Mouse (Mus musculus) embryonic stem cell, embryonic (primary cell): Measurements from ENCODE around the gene Atox1.

Source experiments
- CTCF ChIA-PET, 4 experiments: fragments of 300-600 bp in 2 of 4; fragments of 350-600 bp in 2 of 4; sonication (Branson Sonifier 250); formaldehyde crosslinking; loops; one replicate each; lab custom pipeline; 2022; ENCODE audit warnings: inconsistent platforms in 2 of 4; lab: Charles Lee
- POLR2A ChIA-PET, 4 experiments: fragments of 300-600 bp in 2 of 4; fragments of 350-600 bp in 2 of 4; sonication (Branson Sonifier 250); formaldehyde crosslinking; loops; one replicate each; lab custom pipeline; 2022; ENCODE audit warnings: antibody characterized with exemption in 4 of 4, inconsistent platforms in 1 of 4; lab: Charles Lee

Atox1 gene

GRCm38 (mm10) chr11:55461019-55461645 is at the start of gene Atox1:
Gene Atox1 (minus strand): TSS chr11:55461239.
- ChIA-PET CTCF (interaction anchor here (0.5 to 3.8 kb wide), 21 partner anchors 8 to 471 kb away, joined by 3 to 19 read pairs (median 4); partner anchors contain the start of genes G3bp1 (in 1 of the 4) and Slc36a1 (in 1 of the 4)), POLR2A (interaction anchor here (0.6 to 6.5 kb wide), 84 partner anchors 8 to 600 kb away, joined by 3 to 312 read pairs (median 5); partner anchors contain the start of genes G3bp1 (in 4 of the 4), Gm2a (in 2 of the 4), Lyrm7 (in 1 of the 4) and Slc36a1 (in 1 of the 4))

GRCm38 (mm10) chr11:55505485-55505884 is 44.4 kb upstream of the Atox1 start:
- CTCF ChIA-PET: interaction anchor here in 2 of 4 experiments (0.5 to 1.4 kb wide), 2 partner anchors 8 to 23 kb away, joined by 4 to 5 read pairs; no protein-coding TSS in a partner anchor
- POLR2A ChIA-PET: interaction anchor here in 3 of 4 experiments (0.6 to 8.5 kb wide), 8 partner anchors 8 to 587 kb away, joined by 3 to 74 read pairs (median 3); partner anchors contain the start of gene G3bp1 (in 1 of the 3)

DNA sequence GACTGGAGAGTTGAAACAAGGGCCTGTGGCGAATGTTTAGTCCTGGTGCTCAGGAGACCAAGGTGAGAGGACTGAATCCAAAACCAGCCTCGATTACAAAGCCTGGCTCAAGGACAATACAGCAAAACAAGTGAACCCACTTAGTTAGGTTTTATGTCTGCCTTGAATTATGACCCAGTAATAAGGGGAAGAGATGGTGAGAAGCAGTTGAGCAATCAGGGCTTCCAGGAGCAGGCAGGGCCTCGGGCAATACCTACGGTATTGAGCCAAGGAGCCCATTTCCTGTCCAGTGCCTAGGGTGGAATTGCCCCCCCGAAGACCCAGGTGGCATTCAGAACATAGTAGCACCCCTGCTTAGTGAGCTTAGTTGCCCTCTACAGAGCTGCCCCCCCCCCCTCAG is 41.8 kb upstream of the Atox1 start:
- ChIA-PET CTCF (interaction anchor here in 2 of 4 experiments (0.6 to 1.9 kb wide), 7 partner anchors 9 to 1733 kb away, joined by 3 to 7 read pairs (median 4); partner anchors contain the start of gene Irf1 (in 1 of the 2)), POLR2A (interaction anchor here (0.5 to 8.5 kb wide), 23 partner anchors 9 to 580 kb away, joined by 3 to 74 read pairs (median 4); partner anchors contain the start of genes G3bp1 (in 3 of the 4) and Atox1 (in 1 of the 4))

GRCm38 (mm10) chr11:55501955-55502531 is 41.0 kb upstream of the Atox1 start:
- ChIA-PET CTCF (interaction anchor here in 2 of 4 experiments (0.6 to 1.9 kb wide), 3 partner anchors 17 to 291 kb away, joined by 4 to 7 read pairs (median 4); no protein-coding TSS in a partner anchor), POLR2A (interaction anchor here in 3 of 4 experiments (0.5 to 8.5 kb wide), 11 partner anchors 10 to 50 kb away, joined by 3 to 74 read pairs (median 11); partner anchors contain the start of gene G3bp1 (in 3 of the 3))

DNA sequence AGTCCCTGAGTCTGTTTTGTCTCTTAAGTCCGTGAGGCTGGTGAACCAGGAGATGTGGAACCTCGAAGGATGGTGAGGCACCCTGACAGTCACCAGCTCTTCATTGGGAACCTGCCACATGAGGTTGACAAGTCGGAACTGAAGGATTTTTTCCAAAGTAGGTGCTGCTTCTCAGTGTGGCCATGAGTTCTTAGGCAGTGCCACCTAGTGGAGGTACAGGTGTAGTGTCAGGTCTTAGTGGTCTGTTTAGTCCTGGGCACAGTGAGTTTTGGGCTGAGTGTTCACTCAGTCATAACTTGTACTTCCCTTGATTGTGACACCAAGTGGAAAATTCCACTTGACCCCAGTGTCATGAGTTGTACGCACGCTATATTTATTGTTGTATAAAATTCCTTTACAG is 36.8 kb upstream of the Atox1 start:
- ChIA-PET POLR2A (interaction anchor here in 2 of 4 experiments (0.6 to 10.3 kb wide), 13 partner anchors 7 to 30 kb away, joined by 3 to 74 read pairs (median 5); partner anchors contain the start of gene G3bp1 (in 2 of the 2)), CTCF (interaction anchor here in 3 of 4 experiments (0.6 to 2.0 kb wide), 9 partner anchors 8 to 93 kb away, joined by 3 to 8 read pairs (median 4); partner anchors contain the start of gene Atox1 (in 1 of the 3))

- POLR2A ChIA-PET: interaction anchor here in 3 of 4 experiments (0.5 to 20.3 kb wide), 10 partner anchors 8 to 27 kb away, joined by 3 to 501 read pairs (median 6); partner anchors contain the start of gene G3bp1 (in 2 of the 3)
- CTCF ChIA-PET: interaction anchor here in 1 of 4 experiments (1.1 kb wide), 1 partner anchor 14 kb away, joined by 5 read pairs; no protein-coding TSS in a partner anchor
Observed at GRCm38 (mm10) chr11:55496158-55496557, 35.1 kb upstream of the Atox1 start.

DNA sequence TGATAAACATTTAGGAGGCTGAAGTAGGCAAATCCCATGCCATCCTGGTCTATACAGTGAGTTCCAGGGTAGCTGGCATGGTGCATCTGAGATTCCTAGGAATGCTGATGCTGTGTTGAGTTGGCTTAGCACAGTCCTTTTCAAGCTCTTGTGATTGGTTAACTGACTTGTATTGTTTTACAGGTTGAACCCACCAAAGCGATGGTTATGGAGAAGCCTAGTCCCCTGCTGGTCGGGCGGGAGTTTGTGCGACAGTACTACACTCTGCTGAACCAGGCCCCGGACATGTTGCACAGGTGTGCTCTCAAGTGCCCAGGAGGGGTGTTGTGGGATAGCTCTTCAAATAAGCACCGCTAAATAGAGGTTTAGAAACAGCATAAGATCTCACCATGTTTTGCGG is 24.4 kb upstream of the Atox1 start:
- ChIA-PET POLR2A (interaction anchor here (0.5 to 20.3 kb wide), 17 partner anchors 8 to 251 kb away, joined by 3 to 501 read pairs (median 7); partner anchors contain the start of genes G3bp1 (in 3 of the 4) and Atox1 (in 2 of the 4)), CTCF (interaction anchor here in 3 of 4 experiments (0.6 to 1.6 kb wide), 8 partner anchors 10 to 38 kb away, joined by 3 to 8 read pairs (median 3); partner anchors contain the start of gene G3bp1 (in 1 of the 3))

- POLR2A ChIA-PET: interaction anchor here (0.5 to 13.8 kb wide), 16 partner anchors 11 to 687 kb away, joined by 3 to 501 read pairs (median 5); partner anchors contain the start of genes Atox1 (in 3 of the 4), Sparc (in 2 of the 4) and Cdc42se2 (in 1 of the 4)
- CTCF ChIA-PET: interaction anchor here in 2 of 4 experiments (0.5 to 1.3 kb wide), 2 partner anchors 83 to 95 kb away, joined by 3 to 6 read pairs; no protein-coding TSS in a partner anchor
Observed at GRCm38 (mm10) chr11:55473219-55473618, 12.2 kb upstream of the Atox1 start.

DNA sequence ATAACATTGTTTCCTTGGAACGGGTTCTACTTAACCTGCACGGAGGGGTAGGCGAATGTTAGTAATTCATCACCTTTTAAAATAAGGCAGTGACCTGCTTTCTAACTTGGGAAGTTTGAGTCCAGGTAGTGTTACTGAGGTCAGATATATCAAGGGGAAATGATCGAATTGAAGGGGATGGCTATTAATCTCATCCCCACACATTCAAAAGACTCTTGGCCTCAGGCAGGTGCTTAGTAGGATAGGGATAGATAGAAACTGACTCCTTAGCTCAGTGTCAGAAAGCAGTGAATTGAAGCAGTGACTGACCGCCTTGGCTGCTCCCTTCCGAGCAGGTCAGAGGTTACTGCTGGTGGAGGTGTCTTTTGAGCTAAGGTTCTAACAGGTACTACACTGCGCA is 10.4 kb upstream of the Atox1 start:
- POLR2A ChIA-PET: interaction anchor here (0.6 to 13.8 kb wide), 20 partner anchors 10 to 836 kb away, joined by 3 to 501 read pairs (median 7); partner anchors contain the start of genes Atox1 (in 3 of the 4) and Sparc (in 1 of the 4)
- CTCF ChIA-PET: interaction anchor here in 2 of 4 experiments (0.6 to 1.5 kb wide), 2 partner anchors 39 to 84 kb away, joined by 5 to 7 read pairs; no protein-coding TSS in a partner anchor

DNA sequence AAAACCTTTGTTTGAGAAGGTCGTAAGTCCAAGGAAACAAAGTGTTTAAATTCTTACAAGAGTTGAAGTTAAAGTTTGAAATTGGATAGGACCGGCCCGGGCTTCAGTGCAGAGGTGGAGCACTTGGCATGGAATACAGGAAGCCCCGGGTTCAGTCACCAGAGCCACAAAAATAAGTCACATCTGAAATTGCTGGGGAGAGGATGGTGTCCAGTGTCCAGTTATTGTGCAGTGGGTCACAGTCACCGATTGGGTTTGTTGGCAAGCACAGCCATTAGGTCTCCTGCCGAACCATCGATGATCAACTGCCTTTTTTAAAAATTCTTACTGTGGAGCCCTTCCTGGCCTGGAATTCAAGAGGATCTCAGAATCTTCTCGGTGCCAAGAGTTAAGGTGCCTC is 9.7 kb upstream of the Atox1 start:
- ChIA-PET CTCF (no interaction called here), POLR2A (interaction anchor here (0.7 to 13.8 kb wide), 37 partner anchors 10 to 394 kb away, joined by 3 to 501 read pairs (median 21); partner anchors contain the start of genes Atox1 (in 4 of the 4), Sparc (in 2 of the 4), Ccdc69 (in 1 of the 4) and Glra1 (in 1 of the 4))

- ChIA-PET CTCF (interaction anchor here in 3 of 4 experiments (0.7 to 3.0 kb wide), 15 partner anchors 9 to 266 kb away, joined by 3 to 22 read pairs (median 4); partner anchors contain the start of gene Atox1 (in 1 of the 3)), POLR2A (interaction anchor here (0.7 to 13.8 kb wide), 87 partner anchors 9 to 609 kb away, joined by 3 to 501 read pairs (median 8); partner anchors contain the start of genes Atox1 (in 4 of the 4), Gm2a (in 3 of the 4), Glra1 (in 2 of the 4) and Slc36a1 (in 2 of the 4))
Observed at GRCm38 (mm10) chr11:55469923-55470691, 9.1 kb upstream of the Atox1 start.

DNA sequence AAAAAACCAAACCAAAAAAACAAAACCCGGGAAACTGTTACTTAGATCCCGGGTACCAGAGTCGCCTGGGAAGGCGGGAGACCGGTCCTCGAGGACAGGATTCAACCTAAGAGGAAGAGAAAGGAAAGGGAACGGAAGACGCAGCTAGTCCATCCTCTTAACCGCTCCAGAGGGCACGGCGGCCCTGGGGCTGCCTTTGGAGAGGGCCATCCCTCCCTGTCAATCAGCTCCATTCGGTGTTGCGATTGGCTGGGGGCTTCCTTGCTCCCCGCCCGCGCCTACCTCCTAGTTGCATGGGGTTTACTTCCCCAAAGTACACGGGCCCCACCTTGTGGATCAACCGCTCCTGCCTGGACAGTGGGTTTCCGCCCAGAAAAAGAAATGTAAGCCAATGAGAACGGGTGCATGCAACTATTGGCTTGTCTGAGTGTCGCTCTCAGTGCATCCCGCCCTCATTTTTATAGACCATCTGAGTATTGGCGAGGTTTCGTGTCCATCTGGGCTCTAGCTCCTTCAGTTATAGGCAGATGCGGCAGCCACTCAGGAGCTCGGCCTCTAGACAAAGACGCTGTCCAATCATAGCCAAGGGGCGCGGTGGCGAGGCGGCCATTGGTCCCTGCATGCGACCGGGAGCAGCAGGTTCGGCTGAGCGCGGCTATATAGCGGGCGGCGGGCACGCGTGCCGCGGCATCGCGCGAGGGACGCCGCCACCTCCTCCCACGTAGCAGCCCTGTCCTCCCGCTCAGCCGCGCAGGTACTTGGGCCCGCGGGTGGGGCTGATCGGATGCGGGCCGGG is 8.2 kb upstream of the Atox1 start, which contains the start of gene G3bp1:
Gene G3bp1 (plus strand): TSS at position 638 of the 796 bp plus-strand sequence.
- POLR2A ChIA-PET: interaction anchor here (0.5 to 13.8 kb wide), 149 partner anchors 9 to 1469 kb away, joined by 3 to 501 read pairs (median 5); partner anchors contain the start of genes Atox1 (in 4 of the 4), Gm2a (in 3 of the 4), Slc36a1 (in 2 of the 4) and Sparc (in 2 of the 4)
- CTCF ChIA-PET: interaction anchor here in 3 of 4 experiments (0.6 to 3.0 kb wide), 27 partner anchors 8 to 372 kb away, joined by 3 to 22 read pairs (median 4); partner anchors contain the start of genes Atox1 (in 2 of the 3) and Gm2a (in 1 of the 3)

DNA sequence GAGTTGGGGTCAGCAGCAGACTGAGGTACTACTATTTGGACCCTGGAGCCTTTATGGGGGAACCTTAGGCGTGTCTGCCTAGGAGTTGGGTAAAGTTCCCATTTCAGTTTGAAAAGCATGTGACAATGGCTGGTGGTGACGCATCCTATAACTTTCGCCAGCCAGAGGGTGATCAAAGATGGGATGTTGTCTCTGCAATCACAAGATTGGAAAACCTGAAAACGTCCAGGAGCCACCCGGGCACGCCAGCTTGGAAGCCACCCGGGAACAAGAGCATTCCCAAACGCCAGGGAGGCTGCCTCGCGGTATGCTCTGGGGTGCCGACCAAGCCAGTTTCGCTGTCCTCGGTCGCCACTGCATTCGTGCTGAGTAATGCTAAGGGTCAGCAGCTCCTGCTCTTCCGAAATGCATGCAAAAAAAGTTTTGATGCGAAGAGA is 7.6 kb upstream of the Atox1 start:
- ChIA-PET POLR2A (interaction anchor here (0.7 to 13.8 kb wide), 124 partner anchors 8 to 946 kb away, joined by 3 to 501 read pairs (median 6); partner anchors contain the start of genes Atox1 (in 4 of the 4), Gm2a (in 3 of the 4), Slc36a1 (in 2 of the 4) and Sparc (in 2 of the 4)), CTCF (interaction anchor here in 3 of 4 experiments (0.6 to 3.0 kb wide), 22 partner anchors 8 to 371 kb away, joined by 3 to 22 read pairs (median 4); partner anchors contain the start of genes Atox1 (in 2 of the 3) and Gm2a (in 1 of the 3))

GRCm38 (mm10) chr11:55468012-55468411 is 7.0 kb upstream of the Atox1 start:
- ChIA-PET POLR2A (interaction anchor here (0.5 to 13.8 kb wide), 73 partner anchors 7 to 607 kb away, joined by 3 to 501 read pairs (median 8); partner anchors contain the start of genes Atox1 (in 3 of the 4), Gm2a (in 2 of the 4), Sparc (in 2 of the 4) and Lyrm7 (in 1 of the 4)), CTCF (interaction anchor here in 3 of 4 experiments (0.5 to 3.0 kb wide), 11 partner anchors 14 to 262 kb away, joined by 3 to 22 read pairs (median 6); no protein-coding TSS in a partner anchor)

- CTCF ChIA-PET: no interaction called here
- POLR2A ChIA-PET: interaction anchor here in 3 of 4 experiments (0.5 to 13.8 kb wide), 5 partner anchors 22 to 482 kb away, joined by 3 to 501 read pairs (median 3); partner anchors contain the start of gene Gm2a (in 1 of the 3)
Observed at GRCm38 (mm10) chr11:55465177-55465576, 4.1 kb upstream of the Atox1 start.
